Mouse (Mus musculus) adrenal gland, postnatal 10 days (tissue): ENCODE data around the gene Mlec. TPM values are rescaled to one million over a fixed set of nuclear protein-coding genes. Genes with fewer than 3 reads are reported as not detected.
A peak's percentile ranks its signal among the peaks of the same experiment; 100 is the strongest.
"Not testable (repeated sequence)": the region's sequence is repeated elsewhere in the genome, so short reads cannot be mapped to it uniquely, and the experiment has no call there.

Source experiments
- DNase-seq: peaks from one replicate; pipeline ENCODE4 v3.0.0; 2021; ENCODE audit warnings: mixed read lengths
- total RNA-seq, 2 experiments: library from RNA; stranded (reverse); gene quantifications; 2 replicates each; pipeline ENCODE4 v1.2.3; 2021

Gene Mlec
- total RNA-seq, 2 experiments from 2014 or later: 160 to 163 TPM

DNA sequence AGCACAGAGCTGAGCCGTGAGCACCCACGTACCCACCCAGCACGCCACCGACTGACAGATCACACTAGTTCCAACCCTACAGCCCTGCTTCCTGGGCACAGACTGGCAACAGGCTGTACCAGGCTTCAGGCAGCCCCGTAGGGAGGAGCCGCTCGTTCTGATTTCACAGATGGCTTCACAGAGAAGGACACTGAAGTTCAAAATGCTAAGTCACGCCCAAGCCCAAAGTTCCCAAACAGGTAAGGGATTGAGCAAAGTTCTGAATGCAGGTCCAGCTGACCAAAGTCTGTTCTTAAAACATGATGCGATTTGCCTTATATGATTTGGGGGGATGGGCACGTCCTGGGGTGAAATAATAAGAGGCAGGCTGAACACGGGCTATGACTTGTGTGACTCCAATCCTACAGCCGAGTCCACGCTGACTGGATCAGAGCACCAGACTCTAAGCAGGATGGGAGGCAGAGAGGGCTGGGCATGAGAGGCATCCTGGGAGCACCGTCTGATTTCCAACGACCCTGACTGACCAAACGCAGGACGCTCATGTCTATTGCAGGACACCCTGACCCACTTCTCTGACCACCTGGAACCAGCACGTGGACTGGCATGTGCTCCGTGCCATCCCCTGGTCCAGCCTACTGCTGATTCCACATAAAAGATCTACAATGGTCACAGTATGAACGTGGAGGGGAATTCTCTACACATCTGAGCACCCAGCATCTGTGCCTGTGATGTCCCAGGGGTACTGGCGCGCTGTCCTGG, 30.4 kb downstream of the Mlec start:
- no peak for DNase-seq

GRCm38 (mm10) chr5:115126578-115127312, 31.2 kb downstream of the Mlec start:
- DNase-seq: no peak

- peak; percentile 87 for DNase-seq
Measured at GRCm38 (mm10) chr5:115125211-115125871, 32.6 kb downstream of the Mlec start.

DNA sequence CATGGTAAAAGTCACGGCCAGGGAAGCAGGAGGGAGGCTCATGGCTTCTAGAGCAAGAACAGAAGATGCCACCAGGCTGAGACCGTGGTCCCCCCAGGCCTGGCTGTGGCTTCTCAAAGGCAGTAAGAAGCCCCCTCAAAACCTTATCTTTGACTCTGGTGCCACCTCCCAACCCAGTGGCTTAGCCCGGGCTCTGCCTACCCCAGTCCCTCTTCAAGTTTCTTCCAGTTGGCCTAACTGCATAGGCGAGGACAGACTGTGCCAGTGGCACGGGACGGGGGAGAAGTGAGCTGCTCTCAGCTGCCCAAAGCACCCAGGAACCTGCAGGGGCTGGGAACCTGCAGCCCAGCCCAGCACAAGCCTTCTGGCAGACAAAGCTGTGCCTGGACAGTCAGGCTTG, 33.3 kb downstream of the Mlec start:
- DNase-seq: no peak

DNA sequence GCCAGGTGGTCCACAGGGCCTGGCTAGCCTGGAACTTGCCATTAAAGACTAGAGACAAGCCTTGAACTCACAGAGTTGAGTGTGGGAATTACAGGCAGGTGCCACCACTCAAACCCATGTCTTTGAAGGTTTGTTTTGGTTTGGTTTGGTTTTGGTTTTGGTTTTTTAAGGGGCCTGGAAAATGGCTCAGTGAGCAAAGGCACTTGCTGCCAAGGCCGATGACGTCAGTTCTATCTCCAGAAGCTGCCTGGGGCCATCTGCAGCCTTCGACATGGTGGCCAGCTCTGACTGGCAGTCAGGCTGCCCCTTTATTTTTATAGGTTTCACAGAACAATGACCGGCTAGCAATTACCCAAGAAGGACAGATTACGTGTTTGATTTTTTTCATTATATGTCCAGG, 37.0 kb downstream of the Mlec start:
- no peak for DNase-seq

DNA sequence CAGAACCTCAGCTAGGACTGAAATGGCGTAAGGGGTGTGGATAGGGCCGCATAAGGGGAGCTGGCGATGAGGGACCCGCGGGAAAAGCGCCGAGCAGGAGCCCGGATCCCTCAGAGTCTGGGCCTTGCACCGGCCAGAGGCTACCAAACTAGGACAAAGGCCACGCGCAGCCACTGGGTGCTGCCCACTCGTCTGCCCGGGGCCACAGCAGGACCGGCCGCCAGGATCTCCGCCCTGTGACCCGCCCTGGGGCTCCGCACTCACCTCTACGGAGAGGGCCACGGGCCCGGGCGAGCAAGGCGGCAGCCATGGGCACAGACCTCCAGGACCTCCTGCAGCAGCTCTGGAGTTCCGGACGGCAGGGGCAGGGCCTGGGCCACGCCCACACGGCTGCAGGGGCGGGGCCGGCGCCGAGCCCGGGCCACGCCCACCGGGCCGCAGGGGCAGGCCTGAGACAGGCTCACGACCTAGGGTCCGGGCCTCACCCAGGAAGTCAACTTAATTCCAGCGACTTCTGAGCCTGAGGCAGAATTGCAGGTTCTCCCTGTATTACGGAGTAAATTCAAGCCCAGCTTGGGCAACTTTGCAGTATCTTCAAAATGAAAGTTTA, 38.9 kb downstream of the Mlec start, which contains the start of gene Acads:
TSS of gene Acads (minus strand) at position 386 of the 610 bp plus-strand sequence.
- DNase-seq: peak; percentile 94

- no peak for DNase-seq
Measured at GRCm38 (mm10) chr5:115117467-115117866, 40.5 kb downstream of the Mlec start.

- no peak for DNase-seq
Measured at GRCm38 (mm10) chr5:115116426-115116825, 41.6 kb downstream of the Mlec start.

DNA sequence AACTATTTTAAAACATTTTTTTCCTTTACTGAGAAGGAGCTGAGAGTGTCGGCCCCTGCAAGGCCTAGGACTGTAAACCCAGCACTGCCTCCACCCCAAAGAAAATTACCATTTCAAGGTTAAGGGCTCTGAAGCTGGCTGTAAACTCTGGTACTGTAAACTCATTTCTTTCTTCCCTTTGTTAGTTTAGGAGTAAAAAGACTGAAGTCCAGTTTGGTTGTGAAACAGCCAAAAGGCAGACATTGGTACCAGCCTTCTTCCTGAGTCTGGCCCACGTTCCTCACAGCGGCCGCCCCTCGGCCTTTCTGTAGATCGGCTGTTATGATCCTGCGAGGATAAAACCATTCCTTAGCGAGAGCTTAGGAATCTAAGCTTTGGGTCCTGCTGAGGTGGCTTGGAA, 43.5 kb downstream of the Mlec start:
- DNase-seq: no peak

DNA sequence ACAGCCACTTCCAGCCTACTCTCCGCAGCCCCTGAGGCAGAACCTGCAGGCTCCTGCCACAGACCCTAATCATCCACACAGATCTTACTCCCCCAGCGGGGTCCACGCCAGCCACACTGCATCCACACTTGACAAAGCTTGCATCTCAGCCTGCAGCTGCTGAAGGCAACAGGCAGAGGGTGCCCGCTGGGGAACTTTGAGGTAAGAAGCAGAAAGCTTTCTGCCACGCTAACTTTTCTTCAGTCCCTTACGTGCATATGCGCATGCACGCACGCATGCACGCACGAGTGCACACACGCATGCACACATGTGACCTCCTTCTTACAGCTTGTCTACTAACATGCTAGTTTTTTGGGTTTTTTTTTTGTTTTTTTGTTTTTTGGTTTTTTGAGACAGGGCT, 44.7 kb downstream of the Mlec start:
- DNase-seq: no peak

DNA sequence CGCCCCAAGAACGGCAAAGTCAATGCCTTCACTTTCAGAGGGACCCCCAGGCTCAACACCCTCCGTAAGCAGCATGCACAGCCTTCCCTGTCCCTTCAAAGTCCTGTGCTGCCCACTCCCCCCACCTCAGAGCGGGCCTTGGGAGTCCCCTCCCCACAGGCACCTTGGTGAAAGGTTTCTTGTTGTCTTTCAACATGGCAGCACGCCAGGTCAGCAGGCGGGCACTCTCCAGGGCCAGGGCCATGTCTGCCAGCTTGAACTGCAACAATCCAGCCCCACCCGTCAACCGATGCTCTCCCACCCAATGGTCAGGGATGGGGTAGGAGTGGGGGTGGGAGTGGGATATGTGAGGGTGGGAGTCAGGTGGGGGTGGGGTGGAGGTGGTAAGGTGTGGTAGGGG, 46.8 kb downstream of the Mlec start:
- peak; percentile 69 for DNase-seq

DNA sequence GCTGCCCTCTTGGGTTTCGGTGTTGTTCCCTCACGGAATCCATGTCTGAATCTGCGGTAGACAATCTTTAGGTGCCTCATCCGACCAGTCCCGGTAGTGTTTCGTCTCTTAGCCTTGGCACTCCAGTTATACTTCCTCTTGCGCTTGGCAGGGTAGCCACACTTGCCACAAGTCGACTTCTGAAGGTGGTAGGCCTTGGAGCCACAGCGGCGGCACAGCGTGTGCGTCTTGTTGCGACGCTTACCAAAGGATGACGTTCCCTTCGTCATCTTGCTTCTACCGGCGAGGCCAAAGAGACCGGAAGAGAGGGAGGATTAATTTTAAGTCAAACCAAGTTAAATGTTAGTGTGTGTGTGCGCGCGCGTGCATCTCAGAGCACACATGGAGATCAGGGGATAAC, 54.7 kb downstream of the Mlec start:
- DNase-seq: not testable (repeated sequence)

GRCm38 (mm10) chr5:115102231-115102630, 55.7 kb downstream of the Mlec start:
- DNase-seq: no peak

DNA sequence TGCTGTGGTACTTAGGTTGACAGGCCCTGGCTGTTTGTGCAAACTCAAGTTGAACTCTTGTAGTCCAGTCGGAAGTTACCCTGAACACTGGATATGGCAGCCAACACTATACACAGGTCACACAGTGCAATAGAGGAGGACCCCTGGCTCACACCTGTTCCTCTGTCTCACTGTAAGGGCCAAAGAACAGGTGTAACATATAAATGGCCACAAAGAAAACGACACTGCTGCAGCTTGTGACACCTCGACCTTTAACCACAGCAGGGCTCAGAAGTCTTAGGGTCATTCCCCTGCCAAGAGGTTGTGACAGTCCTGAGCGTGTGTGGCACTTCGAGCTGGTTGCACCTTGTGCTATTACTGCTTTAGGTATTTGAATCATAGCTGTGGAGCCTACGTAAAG, 57.5 kb downstream of the Mlec start:
- no peak for DNase-seq

DNA sequence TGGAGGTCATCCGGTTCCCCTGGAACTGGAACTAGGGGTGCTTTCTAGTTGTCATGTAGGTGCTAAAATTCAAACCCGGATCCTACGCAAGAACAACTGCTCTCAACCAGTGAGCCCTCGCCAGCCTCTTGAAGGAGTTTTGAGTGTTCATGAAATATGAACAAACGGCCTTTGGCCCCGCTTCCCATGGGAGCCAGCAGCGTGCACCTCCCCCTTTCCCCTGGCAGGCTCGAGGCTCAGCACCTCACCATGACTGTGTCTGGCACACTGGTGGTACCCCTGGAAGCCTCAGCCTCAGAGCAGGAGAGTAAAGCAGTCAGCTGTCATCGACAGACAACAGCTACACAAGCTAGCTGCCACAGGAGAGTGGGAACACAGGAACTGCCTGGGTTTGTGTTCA, 58.0 kb downstream of the Mlec start:
- peak; percentile 74 for DNase-seq

DNA sequence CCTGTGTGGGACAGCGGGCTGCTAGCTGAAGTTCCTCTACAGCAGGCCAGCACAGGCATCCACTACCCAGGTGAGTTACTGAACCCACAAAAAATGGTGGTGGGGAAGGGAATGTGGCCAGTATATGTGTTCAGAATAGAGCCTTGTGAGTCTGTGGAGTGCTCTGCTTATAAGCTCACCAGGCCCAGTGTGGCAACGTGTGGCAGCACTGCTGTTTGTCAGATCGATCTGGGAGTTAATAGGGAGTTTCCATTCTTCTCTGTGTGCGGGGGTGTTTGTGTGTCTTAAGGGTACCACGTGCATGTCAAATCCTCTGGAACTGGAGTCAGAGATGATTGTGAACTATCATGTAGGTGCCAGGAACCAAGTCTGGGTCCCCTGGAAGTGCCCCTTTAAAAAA, 58.4 kb downstream of the Mlec start:
- no peak for DNase-seq

DNA sequence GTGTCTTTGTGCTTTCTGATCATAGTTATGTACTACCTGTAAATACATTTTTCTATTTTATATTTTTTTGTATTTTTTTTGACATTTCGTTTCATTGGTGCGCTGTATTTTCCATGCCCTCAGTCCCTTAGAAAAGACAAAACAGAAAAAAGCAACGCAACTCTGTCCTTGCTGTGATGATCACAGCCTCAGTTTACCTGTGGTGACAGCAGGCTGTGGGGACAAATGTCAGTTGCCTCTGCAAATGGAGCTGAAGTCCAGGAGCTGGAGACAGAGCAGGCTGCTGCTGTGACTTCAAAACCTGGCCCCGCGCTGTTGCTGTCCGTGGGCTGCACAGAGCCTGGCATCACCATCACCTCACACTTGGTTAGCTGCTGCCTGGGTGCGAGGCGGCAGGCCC, 59.8 kb downstream of the Mlec start, which contains the start of gene Gm10401:
TSS of gene Gm10401 (minus strand) at position 101 of the 400 bp plus-strand sequence.
- no peak for DNase-seq

Other genes starting within 250 kb of the Mlec start
- gene Oasl1, start 234.9 kb downstream of the Mlec start, total RNA-seq: 1 to 10 TPM in 1 of 2 experiments, under 1 TPM in 1; 0.70 to 1.5 TPM
- gene 2210016L21Rik, start 216.0 kb downstream of the Mlec start, total RNA-seq: 10 to 100 TPM; 34.3 to 35.8 TPM
- gene Hnf1a, start 187.1 kb downstream of the Mlec start, total RNA-seq: 1 to 10 TPM; 1.7 to 3.3 TPM
- gene Sppl3, start 147.0 kb downstream of the Mlec start, total RNA-seq: 10 to 100 TPM; 54.7 to 63.1 TPM
- not detected for gene Gm10401, start 59.9 kb downstream of the Mlec start, total RNA-seq
- 100 to 1,000 TPM; 356 to 367 TPM for gene Acads, start 38.8 kb downstream of the Mlec start, total RNA-seq
- 10 to 100 TPM; 31.8 to 34.1 TPM for gene Unc119b, start 23.2 kb downstream of the Mlec start, total RNA-seq
- gene Cabp1, start 36.2 kb upstream of the Mlec start, total RNA-seq: 1 to 10 TPM; 4.1 to 4.4 TPM
- gene Pop5, start 77.7 kb upstream of the Mlec start, total RNA-seq: 10 to 100 TPM; 86.6 to 97.6 TPM
- gene Rnf10, start 114.7 kb upstream of the Mlec start, total RNA-seq: 100 to 1,000 TPM; 228 to 254 TPM
- 100 to 1,000 TPM in 1 of 2 experiments, 10 to 100 TPM in 1; 90.7 to 114 TPM for gene Coq5, start 121.5 kb upstream of the Mlec start, total RNA-seq
- gene Dynll1, start 142.8 kb upstream of the Mlec start, total RNA-seq: 100 to 1,000 TPM; 243 to 258 TPM
- gene Srsf9, start 169.0 kb upstream of the Mlec start, total RNA-seq: 10 to 100 TPM; 67.1 to 70.7 TPM
- 10 to 100 TPM; 19.1 to 20.1 TPM for gene Gatc, start 183.0 kb upstream of the Mlec start, total RNA-seq
- gene Triap1, start 183.0 kb upstream of the Mlec start, total RNA-seq: 10 to 100 TPM; 28.5 to 30.1 TPM
- 1,000 to 10,000 TPM; 1,718 to 1,856 TPM for gene Cox6a1, start 190.8 kb upstream of the Mlec start, total RNA-seq